Mouse (Mus musculus) adipocyte (in vitro differentiated cells): ENCODE measurements at regions not wholly inside any gene's neighbourhood (a gene's known extent, or its start where the extent isn't known, plus 50 kb on each side); places are given as distances from the start of the nearest gene placed in this dataset.

ENCODE experiments used
- DNase-seq: peaks from one replicate; pipeline ENCODE4 v3.0.0-alpha.2; 2016; ENCODE audit warnings: low spot score

DNA sequence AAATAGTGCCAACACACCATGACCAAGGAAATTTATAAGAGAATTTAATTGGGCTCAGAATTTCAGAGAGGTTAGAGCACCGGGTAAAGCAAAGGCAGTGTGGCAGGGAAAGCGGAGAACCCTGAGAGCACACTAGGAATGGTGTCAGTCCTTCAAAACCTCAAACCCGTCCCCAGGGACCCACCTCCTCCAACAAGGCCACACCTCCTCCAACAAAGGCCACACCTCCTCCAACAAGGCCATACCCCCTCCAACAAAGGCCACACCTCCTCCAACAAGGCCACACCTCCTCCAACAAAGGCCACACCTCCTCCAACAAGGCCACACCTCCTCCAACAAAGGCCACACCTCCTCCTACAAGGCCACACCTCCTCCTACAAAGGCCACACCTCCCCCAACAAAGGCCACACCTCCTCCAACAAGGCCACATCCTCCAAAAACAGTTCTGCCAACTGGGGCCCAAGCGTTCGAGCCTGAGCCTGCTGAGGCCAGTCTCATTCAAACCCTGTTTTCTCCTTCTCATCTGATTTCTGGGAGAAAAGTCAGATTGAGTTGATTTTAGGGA lies 109.8 kb upstream of the Zfp217 start:
- DNase-seq, result no peak

DNA sequence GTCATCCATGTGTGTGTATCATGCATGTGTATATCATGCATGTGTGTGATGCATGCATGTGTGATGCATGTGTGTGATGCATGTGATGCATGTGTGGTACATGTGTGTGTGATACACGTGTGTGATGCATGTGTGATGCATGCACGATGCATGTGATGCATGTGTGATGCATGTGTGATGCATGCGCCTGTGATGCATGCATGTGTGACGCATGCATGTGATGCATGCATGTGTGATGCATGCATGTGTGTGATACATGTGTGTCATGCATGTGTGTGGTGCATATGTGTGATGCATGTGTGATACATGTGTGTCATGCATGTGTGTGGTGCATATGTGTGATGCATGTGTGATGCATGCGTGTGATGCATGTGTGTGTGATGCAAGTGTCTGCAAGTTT lies 108.1 kb upstream of the Zfp217 start:
- no peak for DNase-seq

DNA sequence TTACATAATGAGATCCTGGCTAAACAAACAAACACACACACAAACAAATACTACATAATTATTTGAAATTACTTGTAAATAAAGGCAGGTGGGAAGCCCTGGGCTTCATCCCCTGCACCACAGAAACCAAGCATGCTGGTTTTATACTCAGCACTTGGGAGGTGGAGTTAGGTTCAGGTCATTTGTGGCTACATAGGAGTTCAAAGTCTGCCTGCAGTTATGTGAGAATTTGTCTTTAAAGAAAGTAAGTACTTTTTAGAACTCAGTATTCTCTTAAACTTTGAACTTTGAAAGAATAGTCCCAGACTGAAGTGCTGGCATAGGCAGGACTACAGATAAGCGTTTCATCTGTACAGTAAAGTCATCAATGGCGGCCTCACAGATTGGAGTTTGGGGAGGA lies 107.6 kb upstream of the Zfp217 start:
- DNase-seq, result no peak

DNA sequence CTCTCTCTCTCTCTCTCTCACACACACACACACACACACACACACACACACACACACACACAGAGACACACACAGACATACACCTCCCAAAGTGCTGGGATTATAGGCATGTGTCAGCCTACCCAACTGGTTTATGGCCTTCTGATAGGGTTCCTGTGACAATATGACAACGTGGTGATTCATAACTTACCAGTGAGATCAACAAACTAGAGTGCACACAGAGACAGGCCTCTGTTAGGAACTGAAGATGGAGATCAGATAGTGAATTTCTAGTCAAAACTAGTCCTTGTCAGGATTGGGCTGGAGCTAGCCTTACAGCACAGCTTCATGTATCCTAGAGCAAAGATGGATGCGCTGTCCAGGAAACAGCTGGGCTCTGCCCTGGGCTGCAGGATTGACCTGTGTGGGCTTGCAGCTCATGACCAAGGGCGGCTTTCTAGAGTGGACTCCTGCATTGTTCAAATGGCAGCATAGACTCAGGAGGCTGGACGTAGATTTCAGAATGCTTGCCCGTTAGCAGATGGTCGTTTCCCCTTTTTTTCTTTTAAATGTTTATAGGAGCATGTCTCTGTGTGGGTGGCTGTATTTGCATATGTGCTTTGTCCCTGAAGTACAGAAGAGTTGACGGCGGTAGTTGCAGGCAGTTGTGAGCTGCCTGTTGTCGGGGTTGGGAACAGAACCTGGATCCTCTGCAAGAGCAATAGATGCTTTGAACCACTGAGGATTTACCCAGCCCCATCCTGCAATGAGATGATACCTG lies 106.0 kb upstream of the Zfp217 start:
- no peak for DNase-seq

DNA sequence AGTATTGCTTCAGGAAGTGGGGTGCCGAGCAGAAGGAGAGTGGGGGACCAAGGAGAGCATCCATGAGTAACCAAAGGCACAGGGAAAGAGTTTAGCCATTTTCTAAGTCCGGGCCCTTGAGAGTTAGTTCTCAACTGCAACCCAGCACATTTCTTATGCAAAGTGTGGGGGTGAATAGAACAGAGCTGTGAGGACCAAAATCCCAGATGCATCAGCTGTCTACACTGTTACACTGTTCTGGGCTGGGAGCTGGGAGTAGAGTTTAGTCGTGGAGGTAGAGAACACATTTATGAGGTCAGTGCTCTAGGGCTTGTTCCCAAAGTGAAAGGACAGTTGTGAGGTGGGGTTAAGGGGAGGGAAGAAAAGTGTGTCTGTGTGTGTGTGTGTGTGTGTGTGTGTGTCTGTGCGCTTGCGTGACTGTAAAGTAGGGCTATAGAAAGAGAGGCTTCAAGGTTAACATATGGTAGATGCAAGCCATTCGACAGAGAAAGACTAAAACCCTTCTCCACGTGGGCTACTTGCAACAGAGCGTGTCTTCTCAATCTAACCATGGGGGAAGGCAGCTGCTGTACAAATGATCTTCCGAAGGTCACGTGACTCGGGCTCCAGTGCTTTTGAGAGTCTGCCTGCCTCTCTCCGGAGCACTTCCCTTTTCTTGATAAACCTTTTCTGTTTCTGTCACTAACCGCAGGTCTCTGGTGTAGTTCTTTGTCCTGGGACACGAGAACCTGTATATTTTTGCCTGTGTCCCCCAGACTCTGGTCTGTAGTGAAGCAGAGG lies 104.5 kb upstream of the Zfp217 start:
- no peak for DNase-seq

DNA sequence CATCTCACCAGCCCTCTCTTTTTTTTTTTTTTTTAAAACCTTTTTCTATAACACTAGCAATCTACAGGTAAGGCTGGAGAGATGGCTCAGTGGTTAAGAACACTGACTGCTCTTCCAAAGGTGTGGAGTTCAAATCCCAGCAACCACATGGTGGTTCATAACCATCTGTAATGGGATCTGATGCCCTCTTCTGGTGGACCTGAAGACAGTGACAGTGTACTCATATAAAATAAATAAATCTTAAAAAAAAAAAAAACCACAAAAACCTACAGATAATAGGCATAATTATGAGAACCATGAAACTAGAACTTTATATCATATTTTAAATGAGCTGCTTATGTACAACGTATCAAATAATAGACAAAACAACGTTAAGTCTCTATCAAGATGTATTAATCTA lies 102.8 kb upstream of the Zfp217 start:
- DNase-seq, result no peak

DNA sequence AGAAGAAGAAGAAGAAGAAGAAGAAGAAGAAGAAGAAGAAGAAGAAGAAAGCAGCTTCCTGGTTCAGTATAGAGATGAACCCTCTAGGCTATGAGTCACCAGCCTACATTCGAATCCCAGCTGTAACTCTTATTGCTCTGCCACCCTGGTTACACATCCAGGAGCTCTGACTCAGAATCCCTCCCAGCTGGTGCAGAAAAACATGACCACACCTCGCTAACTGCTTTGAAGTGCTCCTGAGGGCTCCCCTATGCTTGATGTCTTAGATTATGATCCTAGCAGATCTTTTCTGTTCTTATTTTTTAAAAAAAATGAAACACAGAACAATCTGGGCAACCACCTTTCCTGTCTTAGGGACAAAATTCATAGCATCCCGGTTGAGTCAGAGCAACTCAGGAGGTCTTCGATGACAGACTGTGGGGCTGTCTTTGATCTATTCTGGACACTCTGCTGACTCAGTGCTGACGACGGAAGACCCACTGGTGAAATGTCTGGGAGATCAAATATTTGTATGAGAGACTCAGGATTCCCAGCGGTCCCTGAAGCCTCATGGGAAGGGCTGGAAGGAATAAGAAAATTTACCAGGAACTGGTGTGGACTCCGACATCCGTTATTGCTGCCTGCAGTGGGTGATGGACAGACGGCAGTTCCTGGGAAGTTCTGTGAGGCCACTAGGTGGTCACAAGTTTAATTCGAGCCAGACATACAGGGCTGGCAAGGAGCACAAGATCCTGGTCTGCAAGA lies 100.0 kb upstream of the Zfp217 start:
- no peak for DNase-seq

DNA sequence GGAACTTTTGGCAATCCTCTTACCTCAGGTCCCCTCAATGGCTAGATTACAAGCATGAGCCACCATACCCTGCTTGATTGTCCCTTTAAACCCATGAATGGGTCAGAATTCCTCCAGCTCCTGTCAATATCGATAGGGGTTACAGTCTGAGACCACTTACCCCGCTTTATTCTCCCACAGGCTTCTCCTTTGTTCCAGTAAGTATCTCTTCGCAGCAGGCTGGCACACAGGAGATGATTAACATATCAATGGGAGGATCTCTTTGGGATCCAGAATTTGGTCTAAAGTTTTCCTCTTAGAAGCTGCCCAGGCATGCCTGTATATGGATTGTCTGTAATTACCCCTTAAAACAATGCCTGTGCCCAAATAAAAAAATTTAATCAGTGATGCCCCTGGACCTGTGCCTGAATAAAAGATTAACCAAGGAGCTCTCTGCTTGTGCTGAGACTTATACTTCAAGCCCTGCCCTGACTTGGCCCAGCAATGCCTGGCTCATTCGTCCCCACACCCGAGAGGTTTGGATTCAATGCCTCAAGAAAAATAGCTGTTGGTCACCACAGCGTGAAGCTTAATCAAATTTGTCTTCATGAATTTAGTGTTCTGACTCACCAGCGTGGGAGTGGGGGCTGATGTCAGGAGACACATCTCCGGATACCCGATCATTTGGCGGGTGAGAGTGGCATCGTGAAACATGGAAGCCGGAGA lies 97.9 kb upstream of the Zfp217 start:
- no peak for DNase-seq

DNA sequence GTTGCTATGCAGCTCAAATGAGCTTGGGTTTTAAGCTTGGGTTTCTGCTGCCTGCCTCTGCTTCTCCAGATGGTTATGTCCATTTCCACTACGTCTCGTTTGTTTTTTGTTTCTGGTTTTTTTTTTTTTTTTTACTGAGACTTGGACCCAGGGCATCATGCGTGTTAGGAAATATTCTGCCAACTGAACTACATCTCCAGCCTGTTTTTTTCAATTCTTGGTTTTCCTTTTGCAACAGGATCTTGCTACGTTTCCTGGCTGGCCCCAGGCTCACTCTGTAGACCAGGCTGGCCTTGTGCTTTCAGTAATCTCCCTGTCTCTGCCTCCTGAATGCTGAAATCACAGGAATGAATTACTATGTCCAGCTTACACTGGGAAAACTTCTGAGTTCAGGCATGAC lies 96.2 kb upstream of the Zfp217 start:
- DNase-seq, result no peak

DNA sequence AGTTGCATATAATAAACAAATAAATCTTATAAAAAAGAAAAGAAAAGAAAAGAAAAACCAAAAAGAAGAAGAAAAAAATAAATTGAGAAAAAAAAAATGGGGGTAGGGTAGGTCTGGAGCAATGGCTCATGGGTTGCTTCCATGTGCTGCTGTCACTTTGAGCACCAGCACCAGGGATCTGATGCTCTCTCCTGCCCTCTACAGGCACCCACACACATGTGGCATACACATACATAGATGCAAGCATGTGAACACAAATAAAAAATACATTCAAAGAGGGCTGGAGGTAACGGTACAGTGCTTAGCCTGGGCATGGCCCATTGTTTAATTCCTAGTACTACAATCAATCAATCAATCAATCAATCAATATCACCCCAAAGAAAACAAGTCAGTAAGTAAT lies 90.1 kb upstream of the Zfp217 start:
- DNase-seq, result no peak

DNA sequence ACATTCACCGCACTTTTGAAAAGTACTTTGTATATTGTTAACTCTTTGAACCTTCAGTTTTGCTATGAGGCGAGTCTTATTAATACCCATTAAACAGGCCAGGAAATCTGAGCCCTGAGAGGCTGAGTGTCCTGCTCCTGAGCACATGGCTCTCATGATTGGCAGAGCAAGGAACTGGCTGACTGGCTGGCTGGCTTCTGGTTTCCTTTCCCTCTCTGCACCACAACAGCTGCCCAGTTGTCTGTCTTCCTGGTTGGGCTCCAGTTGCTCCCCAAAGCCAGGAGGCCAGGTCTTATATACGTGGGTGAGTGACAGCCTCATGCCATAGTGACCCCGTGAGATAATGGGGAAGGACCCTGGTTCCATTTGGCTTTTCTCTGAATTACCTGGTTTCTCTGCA lies 85.5 kb upstream of the Zfp217 start:
- DNase-seq, result no peak

DNA sequence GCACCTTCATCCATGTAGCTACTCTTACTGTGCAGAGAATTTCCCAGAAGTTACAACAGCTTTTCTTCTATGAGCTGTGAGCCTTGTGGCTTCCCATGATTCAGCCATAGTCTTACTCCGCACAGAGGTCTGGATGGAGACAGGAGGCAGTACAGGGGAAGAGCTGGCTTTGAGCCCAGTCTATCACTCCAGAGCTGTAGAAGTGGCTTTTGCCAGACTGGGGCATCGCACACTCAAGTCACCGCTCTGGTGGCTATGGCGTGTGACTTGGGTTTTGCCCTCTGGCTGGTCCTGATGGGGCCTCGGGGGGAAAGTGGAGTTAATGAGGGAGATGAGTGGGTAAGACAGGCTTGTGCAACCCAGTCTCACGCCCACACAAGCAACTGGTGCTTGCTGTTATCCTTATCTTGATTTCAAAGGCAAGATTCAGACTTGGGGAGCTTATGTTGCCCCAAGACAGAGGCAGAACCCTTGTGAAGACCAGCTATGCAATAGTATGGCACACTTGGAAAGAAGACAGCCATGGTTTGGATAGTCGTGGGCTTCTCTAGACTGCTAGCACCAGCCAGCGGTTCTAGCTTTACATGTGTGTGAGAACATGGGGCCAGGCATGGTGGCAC lies 81.7 kb upstream of the Zfp217 start:
- no peak for DNase-seq

DNA sequence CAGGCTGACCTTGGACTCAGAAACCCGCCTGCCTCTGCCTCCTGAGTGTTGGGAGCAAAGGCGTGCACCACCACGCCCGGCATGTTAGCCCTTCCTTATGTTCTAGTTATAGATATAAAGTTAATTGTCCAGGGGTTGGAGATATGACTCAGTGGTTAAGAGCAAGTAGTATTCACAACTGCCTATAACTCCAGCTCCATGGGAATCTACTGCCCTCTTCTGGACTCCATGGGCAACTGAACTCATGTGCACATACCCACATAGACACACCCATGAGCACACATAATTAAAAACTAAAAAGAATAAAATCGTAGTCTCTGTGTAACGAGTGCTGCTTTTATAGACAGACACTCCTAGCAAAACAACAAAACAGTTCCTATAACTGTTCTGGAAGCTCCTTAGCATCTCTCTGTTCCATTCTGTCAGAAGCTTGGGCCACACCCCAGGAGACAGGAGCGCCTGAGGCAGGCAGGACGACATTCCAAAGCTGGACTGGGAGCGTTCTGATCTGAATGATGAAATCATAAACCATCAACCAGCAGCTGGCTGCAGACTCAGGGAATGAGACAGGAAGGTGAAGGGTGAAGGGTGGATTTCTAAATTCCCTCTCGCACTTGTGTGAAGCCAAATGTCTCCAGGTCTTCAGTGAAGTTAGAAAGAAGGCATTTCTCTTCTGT lies 80.6 kb upstream of the Zfp217 start:
- DNase-seq, result peak; percentile 26

DNA sequence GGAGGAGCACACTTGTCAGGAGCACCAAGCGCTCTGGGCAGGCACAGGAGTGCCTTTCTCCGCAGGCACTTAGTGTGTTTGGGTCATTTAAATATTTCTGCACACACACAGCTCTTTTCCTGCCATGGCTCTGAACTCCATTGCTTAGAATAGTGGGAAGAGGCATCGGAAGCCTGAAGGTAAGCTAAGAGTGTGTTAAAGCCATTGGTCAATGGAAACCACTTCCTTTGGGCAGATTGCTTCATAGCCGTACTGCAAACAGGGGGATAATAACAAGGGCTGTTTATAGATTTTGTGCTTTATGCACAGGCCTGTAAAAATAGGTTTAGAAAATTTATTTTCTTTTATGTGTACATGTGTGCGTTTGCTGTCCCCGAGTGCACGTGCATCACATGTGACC lies 76.0 kb upstream of the Zfp217 start:
- no peak for DNase-seq

DNA sequence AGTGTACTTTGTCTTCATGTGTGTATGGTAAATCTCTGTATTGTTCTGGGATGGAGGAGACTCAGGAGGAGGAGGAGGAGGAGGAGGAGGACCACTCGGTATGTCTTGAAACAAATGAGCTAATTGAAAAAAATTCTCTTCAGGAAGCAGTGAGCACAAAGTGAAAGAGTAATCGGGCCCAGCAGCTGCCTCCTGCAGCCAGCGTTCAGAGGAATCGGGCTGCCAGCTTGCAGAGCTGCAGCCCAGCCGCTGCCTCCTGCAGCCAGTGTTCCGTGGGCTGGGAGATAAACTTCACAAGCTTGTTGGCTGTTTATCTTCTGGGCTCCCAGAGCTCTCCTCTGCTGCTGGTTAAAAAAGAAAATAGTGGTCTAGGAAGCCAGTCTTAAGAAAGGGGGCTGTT lies 74.9 kb upstream of the Zfp217 start:
- DNase-seq, result no peak

DNA sequence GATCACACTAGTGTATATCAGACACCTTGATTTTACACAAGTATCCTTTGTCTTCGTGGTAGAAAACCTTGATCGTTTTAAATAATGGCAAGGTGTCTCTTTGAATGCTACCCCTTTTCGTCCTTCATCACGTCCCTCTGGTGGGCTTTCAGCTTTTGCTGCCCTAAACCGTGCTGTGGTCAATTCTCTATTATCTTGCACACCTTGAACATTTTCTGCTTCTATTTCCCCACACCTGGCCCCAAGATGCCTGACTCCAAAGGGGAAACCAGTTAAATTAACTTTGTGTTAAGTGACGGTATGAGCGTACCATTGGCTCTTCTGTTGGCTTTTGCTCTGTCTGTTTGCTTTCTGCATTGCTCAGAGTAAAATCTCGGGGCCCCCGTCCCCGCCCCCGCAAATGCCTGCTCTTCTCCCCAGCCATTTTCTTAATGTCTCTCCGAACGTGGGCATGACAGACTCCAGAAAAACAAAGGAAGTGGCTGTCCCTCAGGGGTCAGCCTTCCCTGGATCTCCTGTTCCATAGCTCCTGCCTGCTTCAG lies 74.2 kb upstream of the Zfp217 start:
- DNase-seq, result no peak

DNA sequence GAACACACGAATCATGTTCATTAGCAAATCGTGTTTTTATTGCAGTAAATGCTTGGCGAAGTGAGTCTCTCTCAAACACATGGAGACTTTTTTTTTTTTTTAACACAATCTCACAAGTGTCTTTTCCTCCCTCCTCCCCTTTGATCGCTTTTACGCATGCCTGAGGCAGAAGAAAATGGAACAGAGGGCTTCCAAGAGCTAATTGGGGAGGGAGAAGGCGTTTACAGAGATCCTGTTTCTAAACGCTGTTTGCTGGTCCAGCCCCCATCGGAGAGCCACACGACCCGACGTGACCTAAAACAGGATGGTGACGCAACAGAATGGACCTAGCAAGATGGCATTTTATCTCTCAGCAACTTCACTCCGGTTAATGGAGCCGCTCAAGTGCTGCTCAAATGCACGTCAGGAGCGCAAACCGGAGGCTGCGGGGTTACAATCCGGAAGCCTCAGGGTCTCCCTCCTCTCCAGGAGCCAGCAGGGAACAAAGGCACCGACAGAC lies 73.0 kb upstream of the Zfp217 start:
- peak; percentile 26 for DNase-seq

DNA sequence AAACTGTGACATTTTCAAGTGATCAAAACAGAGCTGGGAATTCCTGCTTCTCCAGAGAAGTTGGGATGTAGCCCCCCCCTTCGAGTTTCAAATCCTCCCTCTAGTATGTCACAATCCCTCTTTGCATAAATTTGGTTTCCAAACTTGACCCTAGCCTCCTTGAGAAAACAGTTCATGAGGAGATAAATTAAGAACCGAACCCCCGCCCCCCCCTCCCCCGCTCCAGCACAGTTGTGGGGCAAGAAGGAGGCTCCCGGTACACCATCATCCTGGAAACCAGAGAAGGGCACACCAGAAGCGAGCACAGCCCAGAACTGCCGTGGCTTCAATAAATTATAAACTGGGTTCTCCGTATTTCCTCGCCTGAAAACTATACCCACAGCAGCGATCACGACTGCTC lies 72.5 kb upstream of the Zfp217 start:
- no peak for DNase-seq

DNA sequence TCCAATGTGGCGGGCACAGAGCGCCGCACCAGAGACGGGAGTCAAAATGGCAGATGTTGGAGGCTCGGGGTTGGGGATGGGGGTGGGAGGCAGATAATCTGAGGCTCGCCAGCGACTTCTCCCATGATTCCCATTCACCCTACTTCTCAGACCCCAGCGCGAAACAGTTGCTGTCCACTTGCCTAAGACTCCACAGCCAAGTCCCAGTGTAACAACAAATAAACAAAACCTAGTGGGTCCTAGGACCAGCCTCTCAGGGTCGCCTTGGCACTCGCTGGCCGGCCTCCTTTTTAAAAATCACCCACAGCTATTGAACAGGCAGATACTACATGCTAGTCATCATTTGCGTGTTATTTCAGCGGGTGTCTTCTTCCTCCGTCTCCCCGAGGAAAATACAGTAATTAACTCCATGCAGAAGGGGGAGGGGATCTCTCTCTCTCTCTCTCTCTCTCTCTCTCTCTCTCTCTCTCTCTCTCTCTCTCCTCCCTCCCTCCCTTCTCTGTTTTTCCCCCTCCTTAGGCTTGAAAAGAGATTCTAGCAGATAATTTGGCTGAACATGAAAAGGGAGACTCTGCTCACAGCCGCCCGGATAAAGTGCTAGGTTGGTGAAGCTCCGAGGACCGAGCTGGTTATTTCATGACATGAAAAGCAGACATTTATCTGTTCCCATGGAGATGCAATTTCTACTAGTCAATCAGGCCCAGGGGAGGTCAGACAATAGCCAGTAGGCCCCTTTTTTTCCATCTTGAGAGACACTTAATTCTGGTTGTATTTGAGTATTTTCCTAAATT lies 71.9 kb upstream of the Zfp217 start:
- no peak for DNase-seq

DNA sequence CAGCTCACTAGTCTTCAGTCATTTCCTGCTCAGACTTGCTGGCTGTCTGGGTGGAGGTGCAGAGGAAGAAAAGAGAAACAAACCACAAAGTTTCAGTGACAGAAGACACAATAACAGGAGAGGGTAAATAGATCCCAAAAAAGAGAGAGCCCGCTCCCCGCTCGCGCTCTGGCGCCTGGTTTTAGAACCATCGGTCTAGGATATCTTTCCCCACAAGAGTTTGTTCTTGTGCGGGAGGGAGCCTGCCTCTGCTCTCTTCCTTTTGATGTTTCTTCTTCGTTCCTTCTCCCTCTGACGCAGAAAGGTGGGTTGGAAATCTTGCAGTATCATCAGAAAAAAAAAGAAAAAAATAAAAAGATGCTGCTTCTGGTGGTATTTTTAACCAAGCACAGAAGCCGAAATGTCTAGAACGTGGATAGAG lies 71.3 kb upstream of the Zfp217 start:
- DNase-seq, result no peak
